Mouse (Mus musculus) liver, postnatal 0 days (tissue): ENCODE measurements at regions not wholly inside any gene's neighbourhood (a gene's known extent, or its start where the extent isn't known, plus 50 kb on each side); places are given as distances from the start of the nearest gene placed in this dataset.

Experiments
- ATAC-seq: fragments of 200-750 bp; cut with Nextera tagmentation; 2 replicates; pipeline ENCODE4 v1.8.0; 2017; ENCODE audit warnings: mild to moderate bottlenecking, moderate library complexity
- DNase-seq: peaks from one replicate; pipeline ENCODE4 v3.0.0-alpha.2; 2016
- H3K27ac ChIP-seq: fragments of 300-500 bp; sonication (generic); 2 replicates; pipeline ENCODE4 v1.5.1; 2014; ENCODE audit warnings: antibody characterized with exemption, moderate library complexity, mild to moderate bottlenecking, low read depth
- H3K27me3 ChIP-seq: fragments of 300-500 bp; sonication (generic); 2 replicates; pipeline ENCODE4 v1.6.1; 2014; ENCODE audit warnings: low read length, control low read depth, mixed read lengths; ENCODE audit not compliant: insufficient read depth
- H3K36me3 ChIP-seq: fragments of 300-500 bp; sonication (generic); replicated peaks from 2 replicates; pipeline ENCODE4 v1.6.1; 2014; ENCODE audit warnings: mild to moderate bottlenecking, control low read depth, low read length, moderate library complexity, mixed read lengths; ENCODE audit not compliant: insufficient read depth
- H3K4me1 ChIP-seq: fragments of 300-500 bp; sonication (generic); 2 replicates; pipeline ENCODE4 v1.6.1; 2014; ENCODE audit warnings: antibody characterized with exemption, mild to moderate bottlenecking, control low read depth; ENCODE audit not compliant: insufficient read depth
- H3K4me2 ChIP-seq: fragments of 300-500 bp; sonication (generic); 2 replicates; pipeline ENCODE4 v1.6.1; 2014; ENCODE audit warnings: low read depth, mild to moderate bottlenecking, low read length, moderate library complexity, mixed read lengths
- H3K4me3 ChIP-seq: fragments of 300-500 bp; sonication (generic); 2 replicates; pipeline ENCODE4 v1.5.1; 2014; ENCODE audit warnings: low read depth, low read length
- H3K9ac ChIP-seq: fragments of 300-500 bp; sonication (generic); replicated peaks from 2 replicates; pipeline ENCODE4 v1.6.1; 2014; ENCODE audit warnings: mild to moderate bottlenecking, moderate library complexity
- H3K9me3 ChIP-seq: fragments of 300-500 bp; sonication (generic); 2 replicates; pipeline ENCODE4 v1.6.1; 2016; ENCODE audit warnings: mild to moderate bottlenecking, control low read depth, low read length, mixed read lengths
- CTCF ChIP-seq: sonication (generic); IDR thresholded peaks from 2 replicates; pipeline ENCODE4 v1.5.1; 2016; ENCODE audit warnings: antibody characterized with exemption, low read depth
- EP300 ChIP-seq: IDR thresholded peaks from 2 replicates; pipeline ENCODE4 v1.6.1; 2016; ENCODE audit warnings: antibody characterized with exemption, low read depth, mild to moderate bottlenecking
- WGBS: fragments of 180-500 bp; shearing (Covaris S2); extraction: QIAGEN DNeasy Blood & Tissue Kit; methylation state at CpG from one replicate; pipeline ENCODE4 v1.1.7; 2014; ENCODE audit not compliant: insufficient replicate concordance; 5-methylcytosine and 5-hydroxymethylcytosine counted together

DNA sequence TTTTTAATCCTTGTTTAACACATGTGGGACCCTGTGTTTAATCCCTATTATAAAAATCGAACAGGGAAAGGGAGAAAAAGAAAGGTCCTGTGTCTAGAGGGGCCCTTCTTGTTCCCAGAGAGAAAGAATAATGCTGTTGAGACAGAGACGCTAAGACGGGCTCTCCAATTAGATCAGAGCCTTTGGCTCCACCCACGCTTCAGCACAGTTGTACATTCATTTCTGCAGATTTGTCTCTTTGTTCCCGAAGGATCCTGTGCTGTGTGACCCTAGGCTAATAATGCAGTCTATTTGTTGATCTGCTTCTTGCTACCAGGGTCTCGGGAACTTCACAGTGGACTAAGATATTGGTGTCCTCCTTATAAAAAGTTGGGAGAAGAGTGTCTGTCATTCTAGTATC, 92.0 kb downstream of the Cdc5l start:
- Histone ChIP-seq H3K27me3 (no peaks in the 10 kb centered on the region), H3K9ac (no peak overlapping the region), H3K4me2 (no peak overlapping the region), H3K27ac (no peak overlapping the region), H3K4me1 (no peaks in the 10 kb centered on the region), H3K9me3 (no peaks in the 10 kb centered on the region), H3K4me3 (no peak overlapping the region), H3K36me3 (no peaks in the 10 kb centered on the region)
- TF ChIP-seq EP300 (no peak), CTCF (no peak)
- ATAC-seq (no peak), DNase-seq (no peak)
- 76% methylated on average over 6 of the region's 6 CpGs for WGBS

DNA sequence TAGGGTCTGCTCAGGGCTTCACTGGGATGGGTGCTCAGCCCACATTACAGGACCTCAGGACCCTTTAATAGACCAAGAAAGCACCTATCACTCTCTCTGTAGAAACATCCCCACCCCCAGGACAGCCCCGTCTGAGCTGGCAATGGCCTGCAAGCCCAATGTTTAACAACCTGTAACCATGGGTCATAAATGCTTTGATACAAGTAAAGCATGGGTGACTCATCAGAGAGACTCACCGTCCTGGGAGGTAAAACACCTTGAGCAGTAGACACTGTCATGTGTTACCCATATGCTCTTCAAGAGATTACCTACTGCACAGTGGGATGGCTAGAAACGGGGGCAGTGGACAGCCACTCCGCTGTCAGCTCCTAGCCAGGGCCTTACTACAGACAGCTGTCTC, 92.7 kb downstream of the Cdc5l start:
- no peaks in the 10 kb centered on the region for H3K4me1 ChIP-seq
- 71% methylated on average over 4 of the region's 4 CpGs for WGBS
- no peaks in the 10 kb centered on the region for H3K27me3 ChIP-seq
- H3K9ac ChIP-seq = no peak overlapping the region
- no peak for TF ChIP-seq CTCF
- TF ChIP-seq EP300 = no peak
- H3K27ac ChIP-seq = no peak overlapping the region
- DNase-seq (no peak), ATAC-seq (no peak)
- H3K4me2 ChIP-seq = no peak overlapping the region
- H3K4me3 ChIP-seq = no peak overlapping the region
- H3K9me3 ChIP-seq = no peaks in the 10 kb centered on the region
- no peaks in the 10 kb centered on the region for H3K36me3 ChIP-seq

DNA sequence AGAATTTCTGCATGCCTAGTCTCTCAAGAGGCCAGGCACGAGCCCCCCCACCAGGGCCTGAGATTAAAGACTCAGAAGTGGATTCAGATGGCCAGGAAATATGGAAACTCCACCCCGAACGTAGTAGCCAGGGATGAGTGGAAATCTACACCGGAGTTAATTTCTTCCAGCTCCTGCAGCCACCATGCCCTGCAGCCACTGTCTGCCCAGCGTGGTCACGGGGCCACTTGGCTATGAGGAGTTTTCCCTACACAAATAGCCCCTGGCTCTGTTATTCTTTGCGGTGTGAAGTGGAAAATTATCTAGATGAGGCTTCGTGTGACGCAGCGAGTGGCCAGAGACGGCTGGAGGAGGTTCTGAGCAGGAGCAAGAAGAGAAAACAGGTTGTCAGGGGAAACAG, 94.3 kb downstream of the Cdc5l start:
- TF ChIP-seq EP300 (no peak), CTCF (no peak)
- no peak overlapping the region for H3K4me2 ChIP-seq
- no peak overlapping the region for H3K27ac ChIP-seq
- H3K27me3 ChIP-seq = no peaks in the 10 kb centered on the region
- H3K4me3 ChIP-seq = no peak overlapping the region
- WGBS = 77% methylated on average over 11 of the region's 11 CpGs
- H3K9me3 ChIP-seq = no peaks in the 10 kb centered on the region
- no peak overlapping the region for H3K9ac ChIP-seq
- no peaks in the 10 kb centered on the region for H3K36me3 ChIP-seq
- no peak for ATAC-seq
- DNase-seq = no peak
- no peaks in the 10 kb centered on the region for H3K4me1 ChIP-seq

DNA sequence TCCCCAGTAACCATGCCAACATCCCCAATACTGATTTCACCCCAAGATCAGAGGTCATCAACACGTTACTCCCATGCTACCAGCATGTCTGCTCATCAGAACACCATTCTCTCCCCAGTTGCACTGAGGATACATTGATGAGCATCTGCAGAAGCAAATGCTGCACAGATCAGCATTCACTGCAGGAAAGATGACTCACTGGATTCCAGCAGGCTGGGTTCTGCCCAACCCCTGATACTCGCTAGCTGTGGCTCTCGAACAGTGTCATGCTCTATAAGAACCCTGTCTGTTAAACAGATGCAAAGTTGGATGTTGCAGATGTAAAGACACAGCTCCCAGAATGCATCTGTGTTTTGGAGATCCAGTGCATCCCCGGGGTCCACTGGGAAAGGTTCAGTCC, 95.5 kb downstream of the Cdc5l start:
- 66% methylated on average over 4 of the region's 4 CpGs for WGBS
- no peak for ATAC-seq
- TF ChIP-seq EP300 (no peak), CTCF (no peak)

DNA sequence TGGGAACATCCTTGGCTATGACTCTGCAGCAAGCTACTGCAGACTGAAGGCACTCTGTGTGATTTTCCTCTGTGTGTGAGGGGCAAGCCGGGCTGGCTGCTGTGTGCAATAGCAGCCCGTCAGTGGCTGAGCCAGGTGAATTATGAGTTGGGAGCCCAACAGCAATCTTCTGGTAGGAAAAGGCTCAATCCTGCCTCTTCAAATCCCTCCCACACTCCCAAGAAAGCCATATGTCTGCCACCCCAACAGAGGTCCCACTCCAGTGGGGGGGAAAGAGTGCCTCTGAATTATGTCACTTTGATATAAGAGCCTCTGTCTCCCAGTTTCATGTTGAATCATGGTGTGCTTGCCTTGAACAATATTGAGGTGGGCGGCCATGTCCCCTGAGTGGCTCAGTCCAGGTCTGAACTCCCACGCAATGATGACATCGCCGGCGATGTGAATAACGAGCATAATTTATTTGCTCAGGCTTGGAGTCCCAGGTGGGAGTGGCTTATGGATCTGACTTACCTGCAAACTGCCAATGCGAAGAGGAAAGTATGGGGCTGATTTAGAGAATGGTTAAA, 97.9 kb downstream of the Cdc5l start:
- Histone ChIP-seq H3K4me1 (no peaks in the 10 kb centered on the region), H3K4me3 (no peak overlapping the region), H3K27me3 (no peaks in the 10 kb centered on the region), H3K36me3 (no peaks in the 10 kb centered on the region), H3K9ac (no peak overlapping the region), H3K4me2 (no peak overlapping the region), H3K27ac (no peak overlapping the region), H3K9me3 (no peaks in the 10 kb centered on the region)
- ATAC-seq (no peak), DNase-seq (no peak)
- TF ChIP-seq EP300 (no peak), CTCF (no peak)
- WGBS = 79% methylated on average over 9 of the region's 9 CpGs

More for the DNA sequence above, 95.5 kb downstream of the Cdc5l start:
- no peaks in the 10 kb centered on the region for H3K27me3 ChIP-seq
- H3K9me3 ChIP-seq = no peaks in the 10 kb centered on the region
- no peak overlapping the region for H3K9ac ChIP-seq
- H3K4me1 ChIP-seq = no peaks in the 10 kb centered on the region
- H3K4me3 ChIP-seq = no peak overlapping the region
- no peak overlapping the region for H3K4me2 ChIP-seq
- H3K36me3 ChIP-seq = no peaks in the 10 kb centered on the region
- no peak for DNase-seq
- H3K27ac ChIP-seq = no peak overlapping the region

DNA sequence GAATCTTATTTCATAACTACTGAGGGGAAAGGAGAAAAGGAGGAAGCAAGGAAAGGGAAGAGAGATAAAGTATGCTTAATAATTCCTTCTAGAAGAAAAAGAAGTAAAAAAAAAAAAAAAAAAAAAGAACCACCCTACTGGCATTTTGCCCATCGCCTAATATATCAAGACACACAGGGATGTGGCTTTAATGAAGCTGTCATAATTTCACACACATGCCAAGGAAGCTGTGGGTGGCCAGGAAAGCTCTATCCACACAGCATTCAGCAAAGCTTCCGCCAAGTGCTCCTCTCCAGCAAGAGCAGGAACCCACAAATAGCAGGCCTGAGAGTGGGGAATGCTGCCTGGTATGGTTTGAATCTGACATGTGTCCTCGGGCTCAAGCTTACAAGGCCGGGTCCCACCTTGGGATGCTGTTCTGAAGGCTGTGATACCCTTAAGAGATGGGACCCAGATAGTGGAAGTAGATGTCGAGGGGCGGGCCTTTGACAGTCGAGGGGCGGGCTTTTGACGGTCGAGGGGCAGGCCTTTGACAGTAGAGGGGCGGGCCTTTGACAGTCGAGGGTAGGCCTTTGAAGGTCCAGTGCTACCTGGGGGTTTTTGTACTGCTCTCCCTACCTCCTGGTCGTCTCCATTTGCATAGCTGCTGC, 98.7 kb downstream of the Cdc5l start:
- 65% methylated on average over 13 of the region's 13 CpGs for WGBS
- no peak for TF ChIP-seq EP300
- TF ChIP-seq CTCF = no peak
- H3K27ac ChIP-seq = no peak overlapping the region
- H3K4me1 ChIP-seq = no peaks in the 10 kb centered on the region
- no peak for DNase-seq
- no peak for ATAC-seq
- H3K4me2 ChIP-seq = no peak overlapping the region
- H3K9me3 ChIP-seq = no peaks in the 10 kb centered on the region
- H3K27me3 ChIP-seq = no peaks in the 10 kb centered on the region
- no peaks in the 10 kb centered on the region for H3K36me3 ChIP-seq
- H3K9ac ChIP-seq = no peak overlapping the region
- H3K4me3 ChIP-seq = no peak overlapping the region

DNA sequence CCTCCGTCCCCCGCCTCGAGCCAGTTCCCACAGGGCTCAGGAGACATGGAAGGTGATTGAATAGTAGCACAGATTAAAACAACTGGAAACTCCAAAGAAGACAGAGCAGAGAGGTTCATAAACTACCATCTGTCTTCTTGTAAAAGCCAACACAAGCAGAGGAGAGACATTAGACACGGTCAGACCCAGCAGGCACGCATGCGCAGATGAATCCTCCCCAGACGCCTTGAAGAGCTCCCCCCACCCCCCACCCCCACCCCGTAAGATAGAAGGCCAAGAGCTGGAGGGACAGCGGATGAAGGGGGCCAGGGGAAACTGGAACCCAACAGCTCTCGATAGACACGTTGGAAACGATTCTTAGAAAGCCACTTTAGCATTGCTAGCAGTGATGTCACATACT, 101.2 kb downstream of the Cdc5l start:
- TF ChIP-seq EP300 (no peak), CTCF (no peak)
- Histone ChIP-seq H3K9ac (no peak overlapping the region), H3K27ac (no peak overlapping the region), H3K4me3 (no peak overlapping the region), H3K36me3 (no peaks in the 10 kb centered on the region), H3K27me3 (no peaks in the 10 kb centered on the region), H3K4me1 (no peaks in the 10 kb centered on the region), H3K4me2 (no peak overlapping the region), H3K9me3 (no peaks in the 10 kb centered on the region)
- no peak for ATAC-seq
- 80% methylated on average over 12 of the region's 12 CpGs for WGBS
- no peak for DNase-seq
